Mouse (Mus musculus) MEL (cell line): Measurements from ENCODE around the gene Zc3h12b. TPM values are rescaled to one million over a fixed set of nuclear protein-coding genes. Genes with fewer than 3 reads are reported as not detected.

Experiments
- DNase-seq: peaks from one replicate; pipeline ENCODE4 v3.0.0; 2011; ENCODE audit warnings: low read depth, low spot score
- H3K27ac ChIP-seq: 2 replicates; pipeline ENCODE4 v1.5.1; 2012; ENCODE audit warnings: low read depth, mild to moderate bottlenecking, control low read depth, low read length, moderate library complexity; ENCODE audit not compliant: control insufficient read depth
- H3K27me3 ChIP-seq, 2 experiments: fragments of 150-350 bp in 1 of 2; sonication (generic) in 1 of 2; 2 replicates each; pipeline ENCODE4 v1.6.1; 2012; ENCODE audit warnings: low read length in 2 of 2, mild to moderate bottlenecking in 2 of 2, improper control_type of control experiment in 1 of 2, moderate library complexity in 1 of 2; ENCODE audit not compliant: insufficient read depth in 2 of 2, control insufficient read depth in 1 of 2
- H3K36me3 ChIP-seq, 2 experiments: 2 replicates each; pipeline ENCODE4 v1.6.1; 2012 to 2014; ENCODE audit warnings: low read length in 2 of 2, improper control_type of control experiment in 1 of 2, inconsistent platforms in 1 of 2, mild to moderate bottlenecking in 1 of 2; ENCODE audit not compliant: insufficient read depth in 2 of 2, control insufficient read depth in 1 of 2
- H3K4me1 ChIP-seq, 2 experiments: fragments of 150-350 bp in 1 of 2; sonication (generic) in 1 of 2; 2 replicates each; pipeline ENCODE4 v1.6.1; 2012; ENCODE audit warnings: low read length in 2 of 2, improper control_type of control experiment in 1 of 2, mild to moderate bottlenecking in 1 of 2; ENCODE audit not compliant: insufficient read depth in 2 of 2, control insufficient read depth in 1 of 2
- H3K4me3 ChIP-seq, 2 experiments: fragments of 150-350 bp in 1 of 2; sonication (generic) in 1 of 2; 2 replicates each; pipeline ENCODE4 v1.5.1; 2012; ENCODE audit warnings: low read depth in 2 of 2, low read length in 2 of 2, mild to moderate bottlenecking in 2 of 2, moderate library complexity in 2 of 2, control low read depth in 1 of 2, improper control_type of control experiment in 1 of 2; ENCODE audit not compliant: control insufficient read depth in 1 of 2, insufficient read depth in 1 of 2
- H3K79me2 ChIP-seq: 2 replicates; pipeline ENCODE4 v1.6.1; 2012; ENCODE audit warnings: mild to moderate bottlenecking, low read length, moderate library complexity; ENCODE audit not compliant: control insufficient read depth, poor library complexity, insufficient read depth
- H3K9ac ChIP-seq: 2 replicates; pipeline ENCODE4 v1.6.1; 2012; ENCODE audit warnings: low read depth, mild to moderate bottlenecking, control low read depth, low read length, moderate library complexity; ENCODE audit not compliant: control insufficient read depth, poor library complexity, severe bottlenecking
- H3K9me3 ChIP-seq: fragments of 150-350 bp; sonication (generic); replicated peaks from 2 replicates; pipeline ENCODE4 v1.6.1; 2012; ENCODE audit warnings: mild to moderate bottlenecking, low read length, improper control_type of control experiment, moderate library complexity; ENCODE audit not compliant: insufficient read depth
- BHLHE40 ChIP-seq: IDR thresholded peaks from 2 replicates; pipeline ENCODE4 v1.6.1; 2012; ENCODE audit warnings: low read depth, mild to moderate bottlenecking, inconsistent platforms, low read length, improper control_type of control experiment, borderline replicate concordance
- CTCF ChIP-seq, 3 experiments: IDR thresholded peaks in 2 of 3; conservative IDR thresholded peaks in 1 of 3; 2 replicates each; pipeline ENCODE4 v1.5.1; 2011 to 2012; ENCODE audit warnings: low read length in 3 of 3, low read depth in 2 of 3, mild to moderate bottlenecking in 2 of 3, improper control_type of control experiment in 1 of 3, inconsistent platforms in 1 of 3, mixed read lengths in 1 of 3, moderate library complexity in 1 of 3; ENCODE audit not compliant: control insufficient read depth in 1 of 3, insufficient read depth in 1 of 3, poor library complexity in 1 of 3, severe bottlenecking in 1 of 3
- ELF1 ChIP-seq: IDR thresholded peaks from 2 replicates; pipeline ENCODE4 v1.6.1; 2014; ENCODE audit warnings: low read depth, mild to moderate bottlenecking, inconsistent platforms, low read length, improper control_type of control experiment, moderate library complexity
- EP300 ChIP-seq, 2 experiments: IDR thresholded peaks; 2 replicates each; pipeline ENCODE4 v1.6.1; 2011; ENCODE audit warnings: improper control_type of control experiment in 2 of 2, low read length in 2 of 2, low read depth in 1 of 2, mild to moderate bottlenecking in 1 of 2
- ETS1 ChIP-seq: IDR thresholded peaks from 2 replicates; pipeline ENCODE4 v1.6.1; 2012; ENCODE audit warnings: low read depth, mild to moderate bottlenecking, inconsistent platforms, low read length, improper control_type of control experiment, moderate library complexity
- GATA1 ChIP-seq: IDR thresholded peaks from 2 replicates; pipeline ENCODE4 v1.6.1; 2011; ENCODE audit warnings: low read depth, low read length, improper control_type of control experiment
- HCFC1 ChIP-seq: IDR thresholded peaks from 2 replicates; pipeline ENCODE4 v1.6.1; 2012; ENCODE audit warnings: low read depth, mild to moderate bottlenecking, inconsistent platforms, low read length, improper control_type of control experiment, moderate library complexity
- JUND ChIP-seq: IDR thresholded peaks from 2 replicates; pipeline ENCODE4 v1.6.1; 2011; ENCODE audit warnings: low read depth, mild to moderate bottlenecking, improper control_type of control experiment, low read length
- KAT2A ChIP-seq: conservative IDR thresholded peaks from 2 replicates; pipeline ENCODE4 v1.6.1; 2012; ENCODE audit warnings: low read depth, low read length, improper control_type of control experiment, inconsistent platforms
- MAFK ChIP-seq: IDR thresholded peaks from 2 replicates; pipeline ENCODE4 v1.6.1; 2011; ENCODE audit warnings: low read depth, mild to moderate bottlenecking, low read length, improper control_type of control experiment, borderline replicate concordance
- MAX ChIP-seq: IDR thresholded peaks from 2 replicates; pipeline ENCODE4 v1.6.1; 2011; ENCODE audit warnings: low read length, improper control_type of control experiment
- MEF2A ChIP-seq: IDR thresholded peaks from 2 replicates; pipeline ENCODE4 v1.6.1; 2014; ENCODE audit warnings: low read depth, mild to moderate bottlenecking, inconsistent platforms, low read length, improper control_type of control experiment; ENCODE audit not compliant: poor library complexity, insufficient replicate concordance, severe bottlenecking; ENCODE audit errors: extremely low read depth
- MXI1 ChIP-seq: IDR thresholded peaks from 2 replicates; pipeline ENCODE4 v1.6.1; 2011; ENCODE audit warnings: mild to moderate bottlenecking, low read depth, low read length, improper control_type of control experiment
- MYB ChIP-seq: IDR thresholded peaks from 2 replicates; pipeline ENCODE4 v1.6.1; 2011; ENCODE audit warnings: mild to moderate bottlenecking, low read depth, low read length, improper control_type of control experiment
- MYC ChIP-seq: IDR thresholded peaks from 2 replicates; pipeline ENCODE4 v1.6.1; 2011; ENCODE audit warnings: low read depth, mild to moderate bottlenecking, low read length, improper control_type of control experiment, moderate library complexity
- NELFE ChIP-seq: IDR thresholded peaks from 2 replicates; pipeline ENCODE4 v1.6.1; 2011; ENCODE audit warnings: low read depth, low read length, improper control_type of control experiment
- NRF1 ChIP-seq: IDR thresholded peaks from 2 replicates; pipeline ENCODE4 v1.6.1; 2014; ENCODE audit warnings: low read depth, mild to moderate bottlenecking, inconsistent platforms, low read length, improper control_type of control experiment, moderate library complexity; ENCODE audit not compliant: poor library complexity, insufficient read depth, severe bottlenecking
- POLR2A ChIP-seq, 2 experiments: IDR thresholded peaks; 2 replicates each; pipeline ENCODE4 v1.6.1; 2011 to 2012; ENCODE audit warnings: low read length in 2 of 2, mild to moderate bottlenecking in 2 of 2, control low read depth in 1 of 2, improper control_type of control experiment in 1 of 2, low read depth in 1 of 2, moderate library complexity in 1 of 2; ENCODE audit not compliant: control insufficient read depth in 1 of 2, insufficient read depth in 1 of 2, poor library complexity in 1 of 2
- POLR2AphosphoS2 ChIP-seq: IDR thresholded peaks from 2 replicates; pipeline ENCODE4 v1.6.1; 2011; ENCODE audit warnings: low read length, improper control_type of control experiment
- SMC3 ChIP-seq: IDR thresholded peaks from 2 replicates; pipeline ENCODE4 v1.6.1; 2011; ENCODE audit warnings: low read depth, low read length, improper control_type of control experiment
- TAL1 ChIP-seq: IDR thresholded peaks from 2 replicates; pipeline ENCODE4 v1.6.1; 2012; ENCODE audit warnings: mild to moderate bottlenecking, inconsistent platforms, low read length, moderate library complexity, mixed read lengths
- TCF12 ChIP-seq: IDR thresholded peaks from 2 replicates; pipeline ENCODE4 v1.6.1; 2014; ENCODE audit warnings: low read depth, mild to moderate bottlenecking, inconsistent platforms, low read length, improper control_type of control experiment, moderate library complexity
- UBTF ChIP-seq: IDR thresholded peaks from 2 replicates; pipeline ENCODE4 v1.6.1; 2012; ENCODE audit warnings: low read depth, mild to moderate bottlenecking, inconsistent platforms, low read length, improper control_type of control experiment, moderate library complexity, borderline replicate concordance; ENCODE audit not compliant: insufficient read depth
- USF2 ChIP-seq, 2 experiments: IDR thresholded peaks; 2 replicates each; pipeline ENCODE4 v1.6.1; 2011 to 2012; ENCODE audit warnings: improper control_type of control experiment in 2 of 2, low read length in 2 of 2, borderline replicate concordance in 1 of 2, inconsistent platforms in 1 of 2, low read depth in 1 of 2, mild to moderate bottlenecking in 1 of 2; ENCODE audit not compliant: insufficient read depth in 1 of 2
- ZKSCAN1 ChIP-seq: IDR thresholded peaks from 2 replicates; pipeline ENCODE4 v1.6.1; 2012; ENCODE audit warnings: low read depth, mild to moderate bottlenecking, inconsistent platforms, low read length, improper control_type of control experiment, moderate library complexity
- ZMIZ1 ChIP-seq: IDR thresholded peaks from 2 replicates; pipeline ENCODE4 v1.6.1; 2012; ENCODE audit warnings: low read depth, mild to moderate bottlenecking, inconsistent platforms, low read length, improper control_type of control experiment, moderate library complexity
- ZNF384 ChIP-seq: IDR thresholded peaks from 2 replicates; pipeline ENCODE4 v1.6.1; 2012; ENCODE audit warnings: low read depth, mild to moderate bottlenecking, inconsistent platforms, low read length, improper control_type of control experiment
- polyA plus RNA-seq, 2 experiments: library from polyadenylated mRNA; stranded (reverse) in 1 of 2; unstranded in 1 of 2; fragments of >175 nt in 1 of 2; fragments of >200 nt in 1 of 2; gene quantifications; 2 replicates each; pipeline versions ENCODE4 v1.2.1 to v1.2.4; 2012; ENCODE audit warnings: low replicate concordance in 2 of 2, low read depth in 1 of 2; ENCODE audit not compliant: insufficient read length in 2 of 2, insufficient read depth in 1 of 2, missing spikeins in 1 of 2
- total RNA-seq: library from RNA; depleted of rRNA; stranded (reverse); fragments of 300-350 nt; gene quantifications from 2 replicates; pipeline ENCODE4 v1.2.3, GENCODE M21; 2012

The Zc3h12b gene
- total and polyA plus RNA-seq, 3 experiments: under 0.01 to 0.17 TPM; not detected in 1

DNA sequence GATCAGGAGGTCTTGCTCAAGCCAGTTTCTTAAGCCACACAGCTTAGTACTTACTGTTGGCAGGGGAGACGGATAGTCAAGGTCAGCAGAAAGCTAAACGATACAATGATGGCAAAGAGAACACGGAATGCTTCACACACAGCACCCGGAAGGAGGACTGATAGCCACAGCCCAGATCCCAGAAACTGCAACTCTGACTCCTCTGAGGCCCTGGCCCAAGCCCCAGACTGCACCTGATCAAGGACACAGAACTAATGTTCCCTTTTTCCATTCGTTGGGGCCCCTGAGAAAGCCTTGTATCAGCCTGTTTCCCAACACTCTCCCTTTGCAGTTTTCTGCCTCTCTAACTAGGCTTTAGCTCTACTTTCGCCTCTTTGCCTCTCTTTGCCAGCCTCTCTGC, 253.6 kb downstream of the Zc3h12b start:
- Histone ChIP-seq H3K36me3 (no peaks in the 10 kb centered on the region), H3K79me2 (no peaks in the 10 kb centered on the region; the same call in 1 of the 2 replicates), H3K9ac (no peak overlapping the region), H3K27ac (no peak overlapping the region), H3K4me1 (peaks cover 0 to 10% of the 10 kb centered on the region in 2 experiments; a peak in 2 of 4 replicates), H3K27me3 (no peaks in the 10 kb centered on the region), H3K4me3 (no peak overlapping the region), H3K9me3 (no peaks in the 10 kb centered on the region)
- no peak for DNase-seq
- TF ChIP-seq HCFC1 (no peak), ZKSCAN1 (no peak), MEF2A (no peak), MAX (no peak), ZMIZ1 (no peak), ELF1 (no peak), MYC (no peak), SMC3 (no peak), KAT2A (no peak)

DNA sequence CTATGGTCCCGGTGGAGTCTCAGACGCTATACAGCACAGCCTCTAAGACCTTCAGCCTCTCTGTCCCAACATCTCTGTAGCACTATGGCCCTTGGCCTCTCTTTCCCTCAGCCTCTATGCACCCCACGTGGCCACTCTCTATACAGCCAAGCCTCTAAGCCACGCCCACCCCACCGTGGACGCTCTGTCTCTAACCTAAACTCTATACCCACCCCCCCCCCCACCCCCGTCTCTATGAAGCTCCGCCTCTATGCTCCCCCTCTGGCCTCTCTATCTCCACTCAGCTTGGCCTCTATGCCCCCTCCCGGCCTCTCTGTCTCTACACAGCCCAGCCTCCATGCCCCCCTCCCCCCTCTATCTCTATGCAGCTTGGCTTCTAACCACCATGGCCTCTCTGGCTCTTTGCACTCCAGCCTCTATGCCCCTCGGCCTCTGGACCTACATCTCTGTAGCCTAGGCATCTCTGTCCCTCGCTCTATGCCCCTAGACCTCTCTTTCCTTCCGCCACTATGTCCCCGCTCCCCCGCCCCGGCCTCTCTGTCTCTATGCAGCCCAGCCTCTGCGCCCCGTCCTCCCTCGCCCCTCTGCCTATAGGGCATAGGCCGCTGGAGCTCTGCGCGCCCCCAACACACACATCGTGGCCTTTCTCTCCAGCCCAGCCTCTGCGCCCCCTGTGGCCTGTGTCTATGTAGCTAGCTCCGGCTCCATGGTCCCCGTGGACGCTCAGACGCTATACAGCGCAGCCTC, 256.5 kb downstream of the Zc3h12b start:
- no peaks in the 10 kb centered on the region; a peak in 1 of 4 replicates for H3K27me3 ChIP-seq
- peak; percentile 90 for DNase-seq
- H3K9me3 ChIP-seq: no peaks in the 10 kb centered on the region
- H3K9ac ChIP-seq: peak overlapping the region; percentile 91
- H3K4me3 ChIP-seq: peak overlapping the region; percentile 72
- no peaks in the 10 kb centered on the region for H3K36me3 ChIP-seq
- H3K4me1 ChIP-seq: peaks cover 0 to 14% of the 10 kb centered on the region in 2 experiments; a peak in 2 of 4 replicates
- H3K27ac ChIP-seq: peak overlapping the region; percentile 81
- no peaks in the 10 kb centered on the region; the same call in 1 of the 2 replicates for H3K79me2 ChIP-seq
- TF ChIP-seq JUND (no peak), ETS1 (no peak), POLR2A (IDR thresholded peaks at IDR 0.05; ENCODE audit: control insufficient read depth in 1 of 2, insufficient read depth in 1 of 2, low read depth in 1 of 2, low read length in 2 of 2, poor library complexity in 1 of 2) (peak; percentile 43 to 73; a peak in 2 of 4 replicates), ZNF384 (no peak), NRF1 (no peak), MYB (no peak), KAT2A (no peak), NELFE (peak; percentile 50), MYC (peak; percentile 76), ZMIZ1 (no peak), POLR2AphosphoS2 (no peak), MEF2A (no peak), TAL1 (no peak), USF2 (IDR thresholded peaks at IDR 0.05; ENCODE audit: borderline replicate concordance in 1 of 2, insufficient read depth in 1 of 2, low read depth in 1 of 2, low read length in 2 of 2) (0 out of 4 replicates have a peak, but pooled peaks of 1 of the 2 experiments have one; percentile 30), BHLHE40 (no peak), UBTF (no peak), ELF1 (no peak), EP300 (IDR thresholded peaks at IDR 0.05; ENCODE audit: low read depth in 1 of 2, low read length in 2 of 2) (no peak), ZKSCAN1 (no peak), HCFC1 (peak; percentile 76), TCF12 (peak; percentile 28; the same call in 1 of the 2 replicates), MXI1 (peak; percentile 63; the same call in 1 of the 2 replicates), MAFK (no peak), CTCF (IDR thresholded peaks at IDR 0.05 in 2 of 3, conservative IDR thresholded peaks at IDR 0.05 in 1 of 3; ENCODE audit: control insufficient read depth in 1 of 3, insufficient read depth in 1 of 3, low read depth in 2 of 3, low read length in 3 of 3, poor library complexity in 1 of 3, severe bottlenecking in 1 of 3) (peak in 1 of 3 experiments; percentile 9; a peak in 1 of 6 replicates), GATA1 (no peak)
